Mouse (Mus musculus) hindbrain, embryonic 12.5 days (tissue): ENCODE results near the gene Rem1. TPM values are rescaled to one million over a fixed set of nuclear protein-coding genes. Genes with fewer than 3 reads are reported as not detected.

Experiments used
- ATAC-seq: fragments of 200-750 bp; cut with Nextera tagmentation; 2 replicates; pipeline ENCODE4 v1.8.0; 2017; ENCODE audit warnings: moderate TSS enrichment; ENCODE audit not compliant: low FRiP score
- H3K27ac ChIP-seq: fragments of 300-500 bp; sonication (generic); 2 replicates; pipeline ENCODE4 v1.5.1; 2016; ENCODE audit warnings: mild to moderate bottlenecking
- H3K27me3 ChIP-seq: fragments of 300-500 bp; sonication (generic); 2 replicates; pipeline ENCODE4 v1.6.1; 2016; ENCODE audit warnings: mild to moderate bottlenecking
- H3K36me3 ChIP-seq: fragments of 300-500 bp; sonication (generic); 2 replicates; pipeline ENCODE4 v1.6.1; 2016; ENCODE audit warnings: mild to moderate bottlenecking
- H3K4me1 ChIP-seq: fragments of 300-500 bp; sonication (generic); 2 replicates; pipeline ENCODE4 v1.6.1; 2016
- H3K4me2 ChIP-seq: fragments of 300-500 bp; sonication (generic); replicated peaks from 2 replicates; pipeline ENCODE4 v1.6.1; 2016; ENCODE audit warnings: mild to moderate bottlenecking
- H3K4me3 ChIP-seq: fragments of 300-500 bp; sonication (generic); 2 replicates; pipeline ENCODE4 v1.5.1; 2016; ENCODE audit warnings: mild to moderate bottlenecking
- H3K9ac ChIP-seq: fragments of 300-500 bp; sonication (generic); 2 replicates; pipeline ENCODE4 v1.6.1; 2016; ENCODE audit warnings: mild to moderate bottlenecking, moderate library complexity
- H3K9me3 ChIP-seq: fragments of 300-500 bp; sonication (generic); replicated peaks from 2 replicates; pipeline ENCODE4 v1.6.1; 2016; ENCODE audit warnings: mild to moderate bottlenecking
- WGBS: fragments of 180-500 bp; shearing (Covaris S2); methylation state at CpG from one replicate; pipeline ENCODE4 v1.1.7; 2016; 5-methylcytosine and 5-hydroxymethylcytosine counted together
- polyA plus RNA-seq: library from polyadenylated mRNA; unstranded; fragments of >200 nt; fragmentation: Nextera tagmentation; extraction: Ambion mirVana; gene quantifications from 2 replicates; pipeline ENCODE4 v1.2.1, GENCODE M21; 2016

Rem1 gene
- polyA plus RNA-seq, 1 experiment from 2014 or later = 0.72 TPM

DNA sequence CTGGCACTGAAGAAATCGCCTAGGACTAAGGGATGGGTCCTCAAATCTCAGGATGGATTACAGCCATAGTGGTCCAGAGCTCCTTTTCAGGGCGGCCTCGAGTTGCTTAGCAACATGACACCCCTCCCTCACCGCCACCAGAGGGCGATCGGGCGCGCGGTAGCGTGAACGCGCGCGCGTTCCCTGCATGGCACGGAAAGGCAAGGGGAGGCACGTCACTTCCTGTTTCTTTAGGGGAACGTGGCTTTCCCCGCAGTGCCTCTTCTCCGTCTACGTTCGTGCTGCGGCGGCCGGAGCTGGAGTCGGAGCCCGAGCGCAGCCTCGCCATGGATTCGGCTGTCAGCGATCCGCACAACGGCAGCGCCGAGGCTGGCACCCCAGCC lies 42.5 kb downstream of the Rem1 start, which contains the start of gene H13:
H13 (plus strand) TSS at position 206 of the 383 bp plus-strand sequence.
- Histone ChIP-seq H3K9me3 (no peaks in the 10 kb centered on the region), H3K9ac (peak within 1 kb of the TSS; percentile 96), H3K4me3 (peak within 1 kb of the TSS; percentile 99), H3K27me3 (no peaks in the 10 kb centered on the region), H3K4me2 (peak within 1 kb of the TSS; percentile 93), H3K27ac (peak within 1 kb of the TSS; percentile 97), H3K4me1 (peaks cover 34% of the 10 kb centered on the region), H3K36me3 (peaks cover 15% of the 10 kb centered on the region; the same call in 1 of the 2 replicates)
- peak; percentile 81 for ATAC-seq
- under 1% methylated on average over 35 of the region's 35 CpGs for WGBS

DNA sequence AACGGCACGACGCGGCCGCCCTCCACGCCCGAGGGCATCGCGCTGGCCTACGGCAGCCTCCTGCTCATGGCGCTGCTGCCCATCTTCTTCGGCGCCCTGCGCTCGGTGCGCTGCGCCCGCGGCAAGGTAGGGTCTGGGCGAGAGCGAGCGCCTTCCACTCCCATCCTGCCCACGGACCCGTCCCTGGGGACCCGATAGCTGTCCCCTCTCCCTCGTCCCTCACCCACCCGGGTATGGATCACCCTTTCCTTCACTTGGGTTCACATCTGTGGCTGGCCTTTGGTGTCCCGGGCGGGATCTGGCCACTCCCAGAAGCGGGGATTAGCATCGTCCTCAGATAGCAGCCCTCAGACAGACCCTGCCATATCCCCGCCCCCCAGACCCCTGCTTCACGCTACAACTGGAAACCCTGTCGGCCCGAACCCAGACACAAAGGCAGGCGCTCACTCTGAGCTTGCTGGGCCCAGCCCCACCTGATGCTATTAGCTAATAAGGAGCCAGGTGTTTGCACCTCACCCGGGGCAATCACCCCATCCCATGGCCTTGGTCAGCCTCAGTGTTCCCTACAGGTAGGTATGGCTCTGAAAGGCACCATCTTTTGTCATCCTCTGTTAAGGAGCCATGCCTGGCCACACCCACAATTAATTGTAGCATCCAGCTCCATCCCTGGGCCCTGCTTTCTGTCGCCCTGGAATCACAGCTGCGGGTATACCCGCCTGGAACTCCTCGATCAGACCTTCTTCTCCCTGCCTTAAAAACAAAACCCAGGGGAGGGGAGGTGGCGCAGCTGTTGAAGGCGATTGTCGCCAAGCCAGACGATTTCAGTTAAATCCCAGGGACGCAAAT lies 43.1 kb downstream of the Rem1 start:
- ATAC-seq = peak; percentile 75
- Histone ChIP-seq H3K27ac (peak overlapping the region; percentile 97), H3K4me2 (peak overlapping the region; percentile 93), H3K4me1 (peaks cover 35% of the 10 kb centered on the region), H3K4me3 (peak overlapping the region; percentile 99), H3K27me3 (no peaks in the 10 kb centered on the region), H3K9me3 (no peaks in the 10 kb centered on the region), H3K36me3 (peaks cover 20% of the 10 kb centered on the region), H3K9ac (peak overlapping the region; percentile 96)
- WGBS = 1% methylated on average over 45 of the region's 46 CpGs

DNA sequence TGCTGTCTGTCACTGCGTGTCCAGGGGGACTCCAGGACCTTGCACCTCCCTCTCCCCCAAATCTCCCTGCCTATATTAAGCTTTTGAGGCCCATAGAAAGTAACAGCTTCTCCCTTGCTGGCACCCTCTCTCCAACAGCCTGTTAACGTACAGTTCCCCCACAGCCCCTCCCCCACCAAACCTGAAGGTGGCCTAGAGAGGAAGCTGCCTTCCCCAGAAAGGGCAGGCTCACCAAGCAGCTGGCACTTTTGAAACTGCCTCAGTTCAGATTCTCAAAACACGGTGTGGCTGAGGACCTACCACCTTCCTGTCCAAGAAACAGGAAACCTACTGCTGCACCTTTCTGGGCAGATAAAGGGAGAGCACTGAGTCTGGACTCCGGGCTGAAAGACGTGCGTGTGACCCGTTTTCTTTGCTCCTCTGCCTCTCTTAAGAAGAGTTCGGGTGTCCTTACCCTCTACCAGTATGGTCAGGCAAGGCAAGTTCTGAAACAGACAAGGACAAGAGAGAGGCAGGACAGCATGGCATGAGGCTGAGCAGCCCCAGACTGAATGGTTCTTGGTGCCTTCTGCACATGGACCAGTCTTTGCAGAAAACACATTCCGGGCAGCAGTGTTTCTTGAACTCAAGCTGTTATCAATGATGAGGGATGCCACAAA lies 44.4 kb downstream of the Rem1 start:
- ATAC-seq = 0 out of 2 replicates have a peak, but pooled peaks have one; percentile 22
- H3K4me1 ChIP-seq = peaks cover 35% of the 10 kb centered on the region

DNA sequence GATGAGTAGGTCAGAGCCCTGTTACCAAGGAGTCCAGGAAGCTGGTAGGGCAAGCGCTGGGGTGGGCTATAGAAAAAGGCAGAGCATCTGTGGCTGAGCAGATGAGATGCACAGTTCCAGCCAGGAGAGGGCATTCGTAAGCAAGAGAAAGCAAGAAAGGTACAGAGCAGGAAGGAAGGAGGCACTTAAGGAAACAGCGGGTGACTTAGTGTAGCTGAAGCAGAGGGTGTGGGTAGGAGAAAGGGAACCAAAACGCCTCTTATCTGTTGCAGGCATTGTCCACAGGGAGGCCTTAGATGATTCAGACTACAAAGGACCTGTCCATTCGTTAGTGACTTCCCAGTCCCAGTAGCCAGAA lies 44.9 kb downstream of the Rem1 start:
- peaks cover 35% of the 10 kb centered on the region for H3K4me1 ChIP-seq
- peak overlapping the region; percentile 99 for H3K4me3 ChIP-seq
- H3K9me3 ChIP-seq = no peaks in the 10 kb centered on the region
- peak overlapping the region; percentile 35 for H3K27ac ChIP-seq
- H3K9ac ChIP-seq = peak overlapping the region; percentile 96
- no peaks in the 10 kb centered on the region for H3K27me3 ChIP-seq
- ATAC-seq = 0 out of 2 replicates have a peak, but pooled peaks have one; percentile 22
- peak overlapping the region; percentile 93 for H3K4me2 ChIP-seq
- H3K36me3 ChIP-seq = peaks cover 38% of the 10 kb centered on the region
- WGBS = 38% methylated on average over 5 of the region's 5 CpGs

More for the DNA sequence above, 44.4 kb downstream of the Rem1 start:
- peak overlapping the region; percentile 96 for H3K9ac ChIP-seq
- H3K9me3 ChIP-seq = no peaks in the 10 kb centered on the region
- peak overlapping the region; percentile 93 for H3K4me2 ChIP-seq
- H3K36me3 ChIP-seq = peaks cover 33% of the 10 kb centered on the region
- peak overlapping the region; percentile 97 for H3K27ac ChIP-seq
- H3K4me3 ChIP-seq = peak overlapping the region; percentile 99
- 57% methylated on average over 9 of the region's 9 CpGs for WGBS
- no peaks in the 10 kb centered on the region for H3K27me3 ChIP-seq

DNA sequence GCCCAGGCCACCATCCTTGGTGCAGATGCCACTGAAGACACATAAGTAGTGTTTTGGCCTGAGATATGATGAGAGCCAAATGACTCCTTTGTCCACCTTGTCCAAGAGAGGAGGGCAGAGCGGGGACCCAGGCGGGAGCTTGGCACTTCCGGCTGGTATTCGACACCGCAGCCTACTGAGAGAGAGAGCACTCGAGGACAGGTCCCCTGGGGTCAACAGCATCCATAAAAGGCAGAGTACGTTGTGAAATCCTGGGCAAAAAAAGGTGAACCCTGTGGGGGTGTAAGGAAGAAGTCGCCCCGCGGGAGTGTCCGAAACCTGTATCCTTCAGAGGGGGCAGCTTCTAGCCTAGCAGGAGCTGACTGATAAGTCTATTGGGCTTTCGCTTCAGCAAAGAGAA lies 45.4 kb downstream of the Rem1 start:
- WGBS = 80% methylated on average over 12 of the region's 12 CpGs
- ATAC-seq = no peak
- Histone ChIP-seq H3K4me3 (peak overlapping the region; percentile 99), H3K27ac (no peak overlapping the region; the same call in 1 of the 2 replicates), H3K27me3 (no peaks in the 10 kb centered on the region), H3K9ac (peak overlapping the region; percentile 96), H3K4me2 (peak overlapping the region; percentile 93), H3K4me1 (peaks cover 35% of the 10 kb centered on the region), H3K36me3 (peaks cover 43% of the 10 kb centered on the region), H3K9me3 (no peaks in the 10 kb centered on the region)

DNA sequence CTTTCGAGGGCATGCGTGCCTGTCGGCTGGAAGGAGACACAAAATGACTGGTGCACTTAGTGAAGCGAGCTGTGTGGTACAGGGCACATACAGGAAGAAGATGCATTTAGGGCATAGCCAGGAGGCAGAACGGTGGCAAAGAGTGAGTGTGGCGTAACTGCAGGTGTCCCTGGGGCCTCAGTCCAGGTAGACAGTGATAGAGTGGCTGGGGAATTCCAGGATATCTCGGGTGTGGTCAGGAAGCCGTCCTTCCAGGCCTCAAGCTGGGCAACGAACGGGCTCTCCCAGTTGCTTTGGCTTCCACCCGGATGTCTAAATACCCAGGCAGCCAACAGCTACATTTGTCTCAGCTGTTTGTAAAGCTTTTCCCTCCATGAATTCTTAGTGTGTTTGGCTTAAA lies 47.4 kb downstream of the Rem1 start:
- no peak overlapping the region for H3K4me3 ChIP-seq
- H3K27me3 ChIP-seq = no peaks in the 10 kb centered on the region
- WGBS = 82% methylated on average over 11 of the region's 11 CpGs
- no peak overlapping the region; the same call in 1 of the 2 replicates for H3K9ac ChIP-seq
- no peak overlapping the region for H3K27ac ChIP-seq
- ATAC-seq = no peak
- peaks cover 59% of the 10 kb centered on the region for H3K36me3 ChIP-seq
- no peak overlapping the region for H3K4me2 ChIP-seq
- peaks cover 35% of the 10 kb centered on the region for H3K4me1 ChIP-seq
- H3K9me3 ChIP-seq = no peaks in the 10 kb centered on the region

DNA sequence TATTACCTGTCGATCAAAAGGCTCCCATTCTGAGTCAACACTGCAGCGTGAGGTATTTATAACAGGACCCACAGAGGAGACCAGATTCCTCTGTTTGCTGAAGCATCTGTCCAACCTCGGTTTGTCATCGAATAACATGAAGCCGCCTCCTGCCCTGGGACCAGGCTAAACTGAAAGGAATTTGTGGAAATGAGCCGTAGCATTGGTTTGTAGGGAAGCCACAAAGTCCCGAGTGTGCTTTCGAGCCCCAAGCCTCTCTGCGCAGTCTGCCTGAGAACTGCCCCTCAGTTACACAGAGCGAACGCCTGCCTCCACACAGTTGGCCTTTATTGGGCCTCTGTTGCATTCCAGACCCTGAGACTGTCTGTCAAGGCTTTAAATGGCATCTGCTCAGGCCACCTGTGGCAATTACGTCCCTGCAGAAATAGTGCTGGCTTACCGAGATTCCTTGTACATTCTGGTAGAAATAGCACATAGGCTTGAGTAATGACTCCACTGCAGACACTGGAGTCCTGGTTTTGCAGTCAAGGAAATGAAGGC lies 48.6 kb downstream of the Rem1 start:
- Histone ChIP-seq H3K36me3 (peaks cover 71% of the 10 kb centered on the region), H3K4me3 (no peak overlapping the region), H3K9me3 (no peaks in the 10 kb centered on the region), H3K4me2 (no peak overlapping the region), H3K9ac (no peak overlapping the region), H3K4me1 (peaks cover 40% of the 10 kb centered on the region), H3K27me3 (no peaks in the 10 kb centered on the region), H3K27ac (no peak overlapping the region)
- 86% methylated on average over 13 of the region's 13 CpGs for WGBS
- ATAC-seq = no peak

DNA sequence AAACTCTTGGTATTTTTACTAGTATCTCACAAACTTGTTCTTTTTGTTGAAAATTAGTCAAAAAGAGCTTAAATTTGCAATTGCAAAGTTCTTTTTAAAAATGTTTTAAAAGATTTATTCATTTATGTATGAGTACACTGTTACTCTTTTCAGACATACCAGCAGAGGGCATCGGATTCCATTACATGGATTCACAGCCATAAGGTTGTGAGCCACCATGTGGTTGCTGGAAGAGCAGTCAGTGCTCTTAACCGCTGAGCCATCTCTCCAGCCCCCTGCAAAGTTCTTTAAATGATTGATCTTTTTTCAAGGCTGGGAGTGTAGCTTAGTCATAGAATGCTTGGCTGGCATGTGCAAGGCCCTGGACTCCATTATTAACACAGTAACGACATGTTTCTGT lies 51.6 kb downstream of the Rem1 start:
- H3K27me3 ChIP-seq = no peaks in the 10 kb centered on the region
- no peak overlapping the region for H3K27ac ChIP-seq
- no peaks in the 10 kb centered on the region for H3K9me3 ChIP-seq
- H3K4me3 ChIP-seq = no peak overlapping the region
- peaks cover 88% of the 10 kb centered on the region for H3K36me3 ChIP-seq
- ATAC-seq = 0 out of 2 replicates have a peak, but pooled peaks have one; percentile 57
- peaks cover 11% of the 10 kb centered on the region for H3K4me1 ChIP-seq
- no peak overlapping the region for H3K4me2 ChIP-seq
- 66% methylated on average over 3 of the region's 3 CpGs for WGBS
- no peak overlapping the region for H3K9ac ChIP-seq

DNA sequence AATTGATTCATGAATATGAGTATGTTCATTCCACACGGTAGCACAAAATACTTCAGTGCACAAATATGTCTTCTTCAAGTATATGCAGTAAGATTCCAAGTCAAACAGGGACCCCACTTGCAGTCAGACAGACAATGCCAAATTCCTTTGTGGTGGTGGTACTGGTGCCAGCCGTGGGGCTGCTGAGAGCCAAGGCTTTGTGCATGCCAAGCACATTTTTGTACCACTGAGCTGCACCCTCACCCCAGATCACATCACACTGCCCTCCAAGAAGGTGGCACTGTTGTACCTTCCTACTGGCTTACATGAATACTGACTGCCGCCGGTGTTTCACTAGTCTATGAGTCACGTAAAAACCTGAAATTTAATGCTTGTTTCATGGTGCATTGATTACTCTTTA lies 52.2 kb downstream of the Rem1 start:
- Histone ChIP-seq H3K9ac (no peak overlapping the region), H3K27ac (no peak overlapping the region), H3K9me3 (no peaks in the 10 kb centered on the region), H3K4me1 (peaks cover 10% of the 10 kb centered on the region), H3K4me2 (no peak overlapping the region), H3K27me3 (no peaks in the 10 kb centered on the region), H3K36me3 (peaks cover 94% of the 10 kb centered on the region), H3K4me3 (no peak overlapping the region)
- 94% methylated on average over 5 of the region's 5 CpGs for WGBS
- no peak for ATAC-seq

DNA sequence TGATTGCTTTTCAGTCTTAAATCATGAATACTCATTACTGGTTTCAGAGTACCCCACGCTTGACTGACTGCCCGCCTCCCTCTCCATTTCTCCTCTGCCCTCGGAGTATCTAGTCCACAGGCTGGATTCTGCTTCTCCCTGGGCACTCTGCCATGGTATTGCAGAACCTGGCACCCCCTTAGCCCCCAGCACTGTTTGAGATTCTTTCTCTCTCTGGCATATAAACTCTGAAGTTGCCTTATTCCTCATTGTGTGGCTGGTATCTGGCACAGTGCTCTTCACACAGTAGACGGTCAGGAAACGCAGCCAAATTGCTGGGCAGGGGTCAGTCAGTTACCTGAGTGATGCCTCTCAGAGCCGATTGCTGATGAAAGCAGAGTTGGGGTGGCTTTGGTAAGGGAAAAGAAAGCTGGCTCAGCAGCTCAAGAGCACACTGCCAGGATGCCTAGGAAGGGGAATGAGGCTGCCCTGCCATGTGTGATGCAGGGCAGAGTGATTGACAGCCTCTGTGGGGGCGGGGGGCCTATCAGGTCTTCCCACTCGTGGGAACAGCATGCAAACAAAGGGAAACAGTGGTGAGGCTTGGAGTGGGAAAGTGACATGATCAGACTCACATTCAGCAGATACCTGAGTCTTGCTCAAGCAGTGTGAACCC lies 53.1 kb downstream of the Rem1 start:
- ATAC-seq = no peak
- WGBS = 83% methylated on average over 8 of the region's 8 CpGs
- H3K27me3 ChIP-seq = no peaks in the 10 kb centered on the region
- no peak overlapping the region for H3K4me2 ChIP-seq
- no peaks in the 10 kb centered on the region for H3K9me3 ChIP-seq
- H3K36me3 ChIP-seq = peaks cover 96% of the 10 kb centered on the region
- H3K9ac ChIP-seq = no peak overlapping the region
- no peak overlapping the region for H3K4me3 ChIP-seq
- H3K4me1 ChIP-seq = peaks cover 5% of the 10 kb centered on the region; the same call in 1 of the 2 replicates
- H3K27ac ChIP-seq = no peak overlapping the region

DNA sequence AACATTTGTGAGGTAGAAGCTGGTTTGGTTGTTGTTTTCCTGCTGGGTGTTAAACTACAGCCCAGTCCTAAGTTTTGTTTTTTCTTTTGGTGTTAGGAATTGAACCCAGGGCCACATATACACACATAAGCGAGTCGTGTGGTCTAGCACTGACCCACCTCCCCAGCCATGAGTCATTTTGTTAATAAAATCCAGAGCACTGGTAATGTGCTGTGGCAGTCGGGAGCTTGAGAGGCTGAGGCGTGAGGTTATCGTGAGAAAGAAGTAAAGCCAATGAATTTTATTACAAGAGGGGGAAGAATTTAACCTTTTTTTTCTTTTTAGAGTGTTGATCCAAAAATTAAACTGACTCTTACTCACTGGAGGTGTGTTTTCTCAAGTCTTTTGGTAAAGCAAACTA lies 56.3 kb downstream of the Rem1 start:
- H3K36me3 ChIP-seq = peaks cover 97% of the 10 kb centered on the region
- no peak overlapping the region for H3K4me3 ChIP-seq
- ATAC-seq = no peak
- no peaks in the 10 kb centered on the region for H3K27me3 ChIP-seq
- no peaks in the 10 kb centered on the region for H3K9me3 ChIP-seq
- H3K4me1 ChIP-seq = peaks cover 11% of the 10 kb centered on the region; the same call in 1 of the 2 replicates
- H3K27ac ChIP-seq = no peak overlapping the region
- no peak overlapping the region for H3K4me2 ChIP-seq
- H3K9ac ChIP-seq = no peak overlapping the region
- 94% methylated on average over 5 of the region's 5 CpGs for WGBS
